ENCODE assay signal across 8 mouse cellular contexts in genomic region chr12:98258845-98259517, GRCm38 (mm10). TPM values are rescaled to one million over a fixed set of nuclear protein-coding genes. Genes with fewer than 3 reads are reported as not detected.
DNase-seq lines count a peak whose midpoint lies in the region; TF ChIP-seq lines count a peak whose summit lies in the region.

TSS of gene Galc (minus strand) at chr12:98259459.

- DNase-seq in adrenal gland, adult (ENCODE audit: inconsistent age in 2 of 2, low spot score in 1 of 2), result peak; percentile 93 to 97
- peak; percentile 88 for DNase-seq in embryo, embryonic 10 days (ENCODE audit: low spot score)
- peak; percentile 86 for DNase-seq in gastrocnemius, postnatal 10 days
- DNase-seq in hindlimb bud, embryonic 11.5 days (ENCODE audit: extremely low spot score, low read depth, low spot score), result peak; percentile 41
- peak; percentile 85 to 86 for DNase-seq in left cerebral cortex, adult 2 months (ENCODE audit: extremely low spot score in 1 of 2, low spot score in 2 of 2)
- peak; percentile 88 for DNase-seq in retina, postnatal 7 days (ENCODE audit: low read depth, low spot score)
- DNase-seq in urinary bladder, adult 18-20 months (ENCODE audit: low spot score in 2 of 2), result peak; percentile 79 to 89

- under 1% methylated on average over 55 of the region's 76 CpGs for whole genome bisulfite sequencing in macrophage (ENCODE audit: missing documents)

- H3K27ac ChIP-seq in left cerebral cortex, adult 2 months, result peak within 1 kb of the TSS; percentile 99
- peak within 1 kb of the TSS; percentile 71 for H3K27ac ChIP-seq in macrophage

- intact Hi-C loops in left cerebral cortex, adult 2 months (cut with DNase I), result no loop called here

- H3K4me3 ChIP-seq in left cerebral cortex, adult 2 months, result peak within 1 kb of the TSS; percentile 98
- peak within 1 kb of the TSS; percentile 69 for H3K4me3 ChIP-seq in macrophage (ENCODE audit: inconsistent target)

- peaks cover 47% of the 10 kb centered on the region for H3K79me2 ChIP-seq in macrophage (ENCODE audit: inconsistent target)

- peaks cover 7% of the 10 kb centered on the region; the same call in 1 of the 2 replicates for H3K36me3 ChIP-seq in macrophage (ENCODE audit: inconsistent target)

- TF ChIP-seq CTCF in left cerebral cortex, adult 2 months (IDR thresholded peaks at IDR 0.05), result no peak

RNA-seq across cellular contexts. Expression of gene Galc, which starts in this region (rescaled TPM):
- 1 to 10 TPM; 3.5 to 4.4 TPM for total RNA-seq in gastrocnemius, postnatal 10 days (2021)
- 10 to 100 TPM; 24.5 to 25.9 TPM for total RNA-seq in left cerebral cortex, adult 2 months (2021)
- total RNA-seq in macrophage (2018; cell fraction: chromatin; rRNA removed), result 100 to 1,000 TPM in 22 of 26 experiments, 10 to 100 TPM in 4; 19.2 to 310 (median 194) TPM
- 100 to 1,000 TPM in 10 of 26 experiments, 10 to 100 TPM in 16; 26.4 to 197 (median 74.6) TPM for total RNA-seq in macrophage (2018; cell fraction: cytosol; rRNA removed)
- total RNA-seq in macrophage (2018; cell fraction: nucleus; rRNA removed), result 100 to 1,000 TPM in 21 of 26 experiments, 10 to 100 TPM in 5; 37.1 to 352 (median 156) TPM
- polyA plus RNA-seq in macrophage (2018), result 80.9 to 133 TPM (median 112 TPM) in 3 replicates

Comparison
In these comparisons a context has a peak if more than half of its experiments do, and no peak if none do; other contexts are left out.
1. Peak in every context shown above with its lines: DNase-seq, H3K4me3 ChIP-seq and H3K27ac ChIP-seq.
2. RNA of gene Galc (total RNA-seq): 24.5 to 25.9 TPM in left cerebral cortex, adult 2 months; 3.5 to 4.4 TPM in gastrocnemius, postnatal 10 days; every median in the first group is over 4 times any median in the second.
3. DNase-seq: peak in every context shown above with its lines; median percentile 95 in adrenal gland, adult; 88 in embryo, embryonic 10 days; 88 in retina, postnatal 7 days; 86 in gastrocnemius, postnatal 10 days; 86 in left cerebral cortex, adult 2 months; 84 in urinary bladder, adult 18-20 months; 41 in hindlimb bud, embryonic 11.5 days.